Mouse (Mus musculus) hindbrain, embryonic 11.5 days (tissue): ENCODE results near the gene Ccn5. TPM values are rescaled to one million over a fixed set of nuclear protein-coding genes. Genes with fewer than 3 reads are reported as not detected.

Experiments used
- ATAC-seq: fragments of 200-750 bp; cut with Nextera tagmentation; 2 replicates; pipeline ENCODE4 v1.8.0; 2017; ENCODE audit warnings: mild to moderate bottlenecking, moderate TSS enrichment, moderate library complexity; ENCODE audit not compliant: low FRiP score
- DNase-seq: peaks from one replicate; pipeline ENCODE4 v3.0.0-alpha.2; 2015; ENCODE audit warnings: low spot score
- H3K27ac ChIP-seq: fragments of 300-500 bp; sonication (generic); 2 replicates; pipeline ENCODE4 v1.5.1; 2014; ENCODE audit warnings: mild to moderate bottlenecking, low read depth, low read length
- H3K27me3 ChIP-seq: fragments of 300-500 bp; sonication (generic); 2 replicates; pipeline ENCODE4 v1.6.1; 2014; ENCODE audit warnings: mild to moderate bottlenecking, low read length, moderate library complexity, mixed read lengths; ENCODE audit not compliant: control insufficient read depth, insufficient read depth
- H3K36me3 ChIP-seq: fragments of 300-500 bp; sonication (generic); 2 replicates; pipeline ENCODE4 v1.6.1; 2014; ENCODE audit warnings: mild to moderate bottlenecking, low read length, moderate library complexity, mixed read lengths; ENCODE audit not compliant: control insufficient read depth, insufficient read depth
- H3K4me1 ChIP-seq: fragments of 300-500 bp; sonication (generic); replicated peaks from 2 replicates; pipeline ENCODE4 v1.6.1; 2014; ENCODE audit warnings: low read length, mixed read lengths; ENCODE audit not compliant: control insufficient read depth, insufficient read depth
- H3K4me2 ChIP-seq: fragments of 300-500 bp; sonication (generic); replicated peaks from 2 replicates; pipeline ENCODE4 v1.6.1; 2014; ENCODE audit warnings: mild to moderate bottlenecking, low read depth, low read length
- H3K4me3 ChIP-seq: fragments of 300-500 bp; sonication (generic); 2 replicates; pipeline ENCODE4 v1.5.1; 2014; ENCODE audit warnings: low read depth, low read length
- H3K9ac ChIP-seq: fragments of 300-500 bp; sonication (generic); 2 replicates; pipeline ENCODE4 v1.6.1; 2014; ENCODE audit warnings: low read depth, low read length
- H3K9me3 ChIP-seq: fragments of 300-500 bp; sonication (generic); 2 replicates; pipeline ENCODE4 v1.6.1; 2016; ENCODE audit warnings: low read length; ENCODE audit not compliant: control insufficient read depth
- WGBS: fragments of 180-500 bp; shearing (Covaris S2); extraction: QIAGEN DNeasy Blood & Tissue Kit; methylation state at CpG from one replicate; pipeline ENCODE4 v1.1.7; 2014; 5-methylcytosine and 5-hydroxymethylcytosine counted together
- polyA plus RNA-seq: library from polyadenylated mRNA; unstranded; fragments of >200 nt; fragmentation: Nextera tagmentation; extraction: Ambion mirVana; gene quantifications from 2 replicates; pipeline ENCODE4 v1.2.1, GENCODE M21; 2014

Ccn5 gene
- polyA plus RNA-seq, 1 experiment from 2014 or later, result 0.19 TPM

- Histone ChIP-seq H3K9me3 (no peaks in the 10 kb centered on the region), H3K4me3 (no peak overlapping the region), H3K4me1 (no peaks in the 10 kb centered on the region), H3K27me3 (no peaks in the 10 kb centered on the region), H3K27ac (no peak overlapping the region), H3K36me3 (no peaks in the 10 kb centered on the region), H3K4me2 (peak overlapping the region; percentile 19; the same call in 1 of the 2 replicates), H3K9ac (no peak overlapping the region)
- peak; percentile 49 for DNase-seq
- 22% methylated on average over 11 of the region's 11 CpGs for WGBS
- 0 out of 2 replicates have a peak, but pooled peaks have one; percentile 27 for ATAC-seq
These were observed 3.1 kb downstream of the Ccn5 start for GRCm38 (mm10) chr2:163823771-163824170.

GRCm38 (mm10) chr2:163825861-163826260, 5.2 kb downstream of the Ccn5 start:
- H3K4me2 ChIP-seq, result no peak overlapping the region
- H3K4me3 ChIP-seq, result no peak overlapping the region
- H3K27me3 ChIP-seq, result no peaks in the 10 kb centered on the region
- no peaks in the 10 kb centered on the region for H3K36me3 ChIP-seq
- ATAC-seq (no peak), DNase-seq (no peak)
- WGBS, result 83% methylated on average over 1 of the region's 1 CpGs
- no peak overlapping the region for H3K27ac ChIP-seq
- no peaks in the 10 kb centered on the region for H3K9me3 ChIP-seq
- no peak overlapping the region for H3K9ac ChIP-seq
- H3K4me1 ChIP-seq, result no peaks in the 10 kb centered on the region

GRCm38 (mm10) chr2:163826494-163826893, 5.8 kb downstream of the Ccn5 start:
- ATAC-seq, result no peak
- Histone ChIP-seq H3K4me2 (no peak overlapping the region), H3K27ac (no peak overlapping the region), H3K9ac (no peak overlapping the region), H3K4me1 (no peaks in the 10 kb centered on the region), H3K9me3 (no peaks in the 10 kb centered on the region), H3K4me3 (no peak overlapping the region), H3K36me3 (no peaks in the 10 kb centered on the region), H3K27me3 (no peaks in the 10 kb centered on the region)
- 81% methylated on average over 5 of the region's 5 CpGs for WGBS
- DNase-seq, result no peak

- ATAC-seq (no peak), DNase-seq (no peak)
- H3K27ac ChIP-seq, result no peak overlapping the region
- no peaks in the 10 kb centered on the region for H3K27me3 ChIP-seq
- no peaks in the 10 kb centered on the region for H3K9me3 ChIP-seq
- H3K36me3 ChIP-seq, result no peaks in the 10 kb centered on the region
- 80% methylated on average over 1 of the region's 1 CpGs for WGBS
- H3K4me2 ChIP-seq, result no peak overlapping the region
- no peak overlapping the region for H3K4me3 ChIP-seq
- H3K4me1 ChIP-seq, result no peaks in the 10 kb centered on the region
- no peak overlapping the region for H3K9ac ChIP-seq
These were observed 10.5 kb downstream of the Ccn5 start for GRCm38 (mm10) chr2:163831163-163831562.

- H3K9ac ChIP-seq, result no peak overlapping the region
- no peaks in the 10 kb centered on the region for H3K27me3 ChIP-seq
- H3K4me3 ChIP-seq, result no peak overlapping the region
- ATAC-seq, result peak; percentile 12; the same call in 1 of the 2 replicates
- H3K9me3 ChIP-seq, result no peaks in the 10 kb centered on the region
- no peak overlapping the region for H3K27ac ChIP-seq
- peak; percentile 86 for DNase-seq
- WGBS, result 33% methylated on average over 9 of the region's 9 CpGs
- no peak overlapping the region for H3K4me2 ChIP-seq
- H3K36me3 ChIP-seq, result no peaks in the 10 kb centered on the region
- H3K4me1 ChIP-seq, result no peaks in the 10 kb centered on the region
These were observed 17.4 kb downstream of the Ccn5 start for GRCm38 (mm10) chr2:163838043-163838442.

GRCm38 (mm10) chr2:163839519-163839918, 18.9 kb downstream of the Ccn5 start:
- ATAC-seq (no peak), DNase-seq (no peak)
- no peak overlapping the region for H3K27ac ChIP-seq
- H3K36me3 ChIP-seq, result no peaks in the 10 kb centered on the region
- H3K4me3 ChIP-seq, result no peak overlapping the region
- no peaks in the 10 kb centered on the region for H3K4me1 ChIP-seq
- no peaks in the 10 kb centered on the region for H3K27me3 ChIP-seq
- WGBS, result 78% methylated on average over 6 of the region's 6 CpGs
- H3K4me2 ChIP-seq, result no peak overlapping the region
- H3K9me3 ChIP-seq, result no peaks in the 10 kb centered on the region
- no peak overlapping the region for H3K9ac ChIP-seq

GRCm38 (mm10) chr2:163842043-163842442, 21.4 kb downstream of the Ccn5 start:
- Histone ChIP-seq H3K4me2 (no peak overlapping the region), H3K4me3 (no peak overlapping the region), H3K9ac (no peak overlapping the region), H3K4me1 (no peaks in the 10 kb centered on the region), H3K9me3 (no peaks in the 10 kb centered on the region), H3K27ac (no peak overlapping the region), H3K27me3 (no peaks in the 10 kb centered on the region), H3K36me3 (no peaks in the 10 kb centered on the region)
- 80% methylated on average over 4 of the region's 4 CpGs for WGBS
- no peak for ATAC-seq
- no peak for DNase-seq

GRCm38 (mm10) chr2:163853461-163853901, 32.8 kb downstream of the Ccn5 start, which contains the start of gene Kcnk15:
TSS of gene Kcnk15 (plus strand) at chr2:163853651.
- no peaks in the 10 kb centered on the region for H3K9me3 ChIP-seq
- H3K4me3 ChIP-seq, result peak within 1 kb of the TSS; percentile 14
- H3K36me3 ChIP-seq, result no peaks in the 10 kb centered on the region
- H3K27ac ChIP-seq, result no peak within 1 kb of the TSS
- H3K4me1 ChIP-seq, result 0 out of 2 replicates have a peak, but pooled peaks cover 2% of the 10 kb centered on the region
- 3% methylated on average over 37 of the region's 38 CpGs for WGBS
- H3K9ac ChIP-seq, result no peak within 1 kb of the TSS
- H3K27me3 ChIP-seq, result peaks cover 53% of the 10 kb centered on the region
- 0 out of 2 replicates have a peak within 1 kb of the TSS, but pooled peaks have one; percentile 14 for H3K4me2 ChIP-seq
- DNase-seq, result peak; percentile 58
- no peak for ATAC-seq

GRCm38 (mm10) chr2:163857233-163857632, 36.6 kb downstream of the Ccn5 start:
- Histone ChIP-seq H3K4me3 (no peak overlapping the region), H3K27ac (no peak overlapping the region), H3K4me2 (no peak overlapping the region), H3K36me3 (no peaks in the 10 kb centered on the region), H3K9ac (no peak overlapping the region), H3K4me1 (peaks cover 4% of the 10 kb centered on the region; the same call in 1 of the 2 replicates), H3K9me3 (no peaks in the 10 kb centered on the region), H3K27me3 (peaks cover 51% of the 10 kb centered on the region)
- WGBS, result 77% methylated on average over 6 of the region's 6 CpGs
- no peak for DNase-seq
- ATAC-seq, result no peak; the same call in 1 of the 2 replicates
